Mouse (Mus musculus) midbrain, postnatal 0 days (tissue): ENCODE measurements around the gene Rgs6. TPM values are rescaled to one million over a fixed set of nuclear protein-coding genes. Genes with fewer than 3 reads are reported as not detected.

Experiments
- ATAC-seq: fragments of 200-750 bp; cut with Nextera tagmentation; 2 replicates; pipeline ENCODE4 v1.8.0; 2017; ENCODE audit warnings: moderate number of reproducible peaks, mild to moderate bottlenecking, moderate TSS enrichment, moderate library complexity; ENCODE audit not compliant: low FRiP score
- DNase-seq: peaks from one replicate; pipeline ENCODE4 v3.0.0-alpha.2; 2015; ENCODE audit warnings: low spot score
- H3K27ac ChIP-seq: fragments of 300-500 bp; sonication (generic); 2 replicates; pipeline ENCODE4 v1.5.1; 2014; ENCODE audit warnings: low read depth, mild to moderate bottlenecking, low read length, mixed read lengths
- H3K27me3 ChIP-seq: fragments of 300-500 bp; sonication (generic); 2 replicates; pipeline ENCODE4 v1.6.1; 2014; ENCODE audit warnings: low read length, control low read depth, mixed read lengths; ENCODE audit not compliant: insufficient read depth
- H3K36me3 ChIP-seq: fragments of 300-500 bp; sonication (generic); 2 replicates; pipeline ENCODE4 v1.6.1; 2014; ENCODE audit warnings: low read length, control low read depth, mixed read lengths; ENCODE audit not compliant: insufficient read depth
- H3K4me1 ChIP-seq: fragments of 300-500 bp; sonication (generic); 2 replicates; pipeline ENCODE4 v1.6.1; 2014; ENCODE audit warnings: mild to moderate bottlenecking, control low read depth, antibody characterized with exemption, low read length, mixed read lengths; ENCODE audit not compliant: insufficient read depth
- H3K4me2 ChIP-seq: fragments of 300-500 bp; sonication (generic); 2 replicates; pipeline ENCODE4 v1.6.1; 2014; ENCODE audit warnings: low read depth, mild to moderate bottlenecking, low read length, mixed read lengths; ENCODE audit not compliant: poor library complexity, severe bottlenecking
- H3K4me3 ChIP-seq: fragments of 300-500 bp; sonication (generic); 2 replicates; pipeline ENCODE4 v1.5.1; 2014; ENCODE audit warnings: low read depth, mild to moderate bottlenecking, low read length, moderate library complexity
- H3K9ac ChIP-seq: fragments of 300-500 bp; sonication (generic); replicated peaks from 2 replicates; pipeline ENCODE4 v1.6.1; 2014; ENCODE audit warnings: mild to moderate bottlenecking, low read length, moderate library complexity, mixed read lengths; ENCODE audit not compliant: poor library complexity, severe bottlenecking
- H3K9me3 ChIP-seq: fragments of 300-500 bp; sonication (generic); 2 replicates; pipeline ENCODE4 v1.6.1; 2016; ENCODE audit warnings: low read length, control low read depth
- CTCF ChIP-seq: IDR thresholded peaks from 2 replicates; pipeline ENCODE4 v1.5.1; 2016; ENCODE audit warnings: antibody characterized with exemption, mild to moderate bottlenecking
- WGBS: fragments of 180-500 bp; shearing (Covaris S2); extraction: QIAGEN DNeasy Blood & Tissue Kit; methylation state at CpG from one replicate; pipeline ENCODE4 v1.1.7; 2014; 5-methylcytosine and 5-hydroxymethylcytosine counted together
- polyA plus RNA-seq: library from polyadenylated mRNA; unstranded; fragments of >200 nt; fragmentation: Nextera tagmentation; extraction: Ambion mirVana; gene quantifications from 2 replicates; pipeline ENCODE4 v1.2.1, GENCODE M21; 2015
- total RNA-seq: library from RNA; depleted of rRNA; stranded (reverse); fragments of >200 nt; gene quantifications from 2 replicates; pipeline ENCODE4 v1.2.3, GENCODE M21; 2014

Rgs6 gene
- total and polyA plus RNA-seq, 2 experiments from 2014 or later, result 22.0 to 26.3 TPM

DNA sequence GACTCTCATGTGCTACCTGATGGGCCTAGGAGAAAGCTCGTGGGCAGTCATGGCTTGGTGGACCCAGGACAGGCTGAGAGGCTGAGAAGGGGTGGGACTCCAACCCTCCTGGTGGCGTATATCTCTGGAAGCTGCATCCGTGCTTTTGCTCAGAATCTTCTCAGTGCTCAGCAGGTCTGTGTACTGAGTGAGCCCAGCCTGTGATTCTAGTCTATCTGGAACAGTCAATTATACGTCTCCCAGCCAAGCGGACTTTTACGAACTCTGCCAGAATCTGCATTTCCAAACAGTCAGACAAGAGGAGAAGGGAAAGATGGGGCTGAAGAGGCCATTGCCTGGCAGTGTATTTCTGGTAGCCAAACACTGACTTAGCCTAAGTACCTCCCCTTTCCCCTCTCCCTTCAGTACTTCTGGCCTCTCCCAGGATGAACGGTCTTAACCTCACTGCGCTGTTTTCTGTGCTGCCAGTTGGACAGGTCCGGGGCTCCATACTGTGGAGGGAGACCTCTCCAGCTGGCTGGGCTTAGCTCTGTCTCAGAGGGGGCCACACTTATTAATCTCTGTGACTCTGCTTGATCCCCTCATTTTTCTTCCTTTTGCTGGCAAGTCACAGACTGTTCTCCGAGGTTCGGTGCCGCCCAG, 110.9 kb downstream of the Rgs6 start:
- H3K36me3 ChIP-seq, result no peaks in the 10 kb centered on the region
- TF ChIP-seq CTCF, result no peak

DNA sequence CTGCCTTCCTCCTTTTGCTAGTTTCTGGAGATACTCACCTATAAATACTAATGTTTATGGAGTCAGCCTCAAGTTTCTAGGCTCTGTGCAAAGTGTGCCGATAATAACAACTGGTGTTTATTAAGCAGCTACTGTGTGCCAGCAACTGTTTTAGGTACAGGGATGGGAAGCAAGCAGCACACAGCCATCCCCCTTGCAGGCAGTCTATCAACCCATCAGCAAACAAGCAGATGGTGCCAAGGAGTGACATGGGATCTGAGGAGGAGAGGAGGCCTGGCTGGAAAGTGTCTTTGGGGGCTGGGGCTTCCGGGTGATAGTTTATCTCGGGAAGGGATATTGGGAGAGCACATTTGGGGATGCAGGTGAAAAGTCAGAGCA, 111.4 kb downstream of the Rgs6 start:
- no peak for DNase-seq
- Histone ChIP-seq H3K4me1 (no peaks in the 10 kb centered on the region), H3K27ac (no peak overlapping the region), H3K9me3 (no peaks in the 10 kb centered on the region), H3K9ac (no peak overlapping the region), H3K36me3 (no peaks in the 10 kb centered on the region), H3K27me3 (no peaks in the 10 kb centered on the region), H3K4me2 (no peak overlapping the region), H3K4me3 (no peak overlapping the region)
- TF ChIP-seq CTCF, result no peak
- ATAC-seq, result no peak
- 88% methylated on average over 3 of the region's 3 CpGs for WGBS

More for the DNA sequence above, 110.9 kb downstream of the Rgs6 start:
- Histone ChIP-seq H3K27me3 (no peaks in the 10 kb centered on the region), H3K4me2 (no peak overlapping the region), H3K9ac (no peak overlapping the region), H3K4me3 (no peak overlapping the region), H3K4me1 (no peaks in the 10 kb centered on the region), H3K9me3 (no peaks in the 10 kb centered on the region), H3K27ac (no peak overlapping the region)
- DNase-seq (no peak), ATAC-seq (no peak)
- WGBS, result 71% methylated on average over 12 of the region's 12 CpGs

DNA sequence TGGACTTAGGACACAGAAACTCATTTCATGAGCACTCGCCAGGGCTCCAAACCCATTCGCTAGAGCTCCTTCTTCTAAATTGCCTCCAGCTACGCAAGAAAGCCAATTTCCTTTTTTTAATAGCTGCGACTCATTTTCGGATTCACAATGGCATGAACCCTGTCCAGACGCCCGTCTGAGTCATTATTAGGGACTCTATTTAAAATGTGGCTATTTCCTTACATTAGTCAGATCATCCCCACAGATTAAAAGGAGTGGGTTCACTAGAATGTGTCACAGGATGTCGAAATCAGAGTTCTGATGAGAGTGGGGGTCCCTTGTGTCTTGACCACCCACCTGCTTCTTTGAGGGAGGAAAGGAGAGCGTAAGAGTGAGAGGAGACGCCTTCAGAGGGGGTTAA, 112.1 kb downstream of the Rgs6 start:
- Histone ChIP-seq H3K4me1 (no peaks in the 10 kb centered on the region), H3K27me3 (no peaks in the 10 kb centered on the region), H3K27ac (no peak overlapping the region), H3K9me3 (no peaks in the 10 kb centered on the region), H3K4me2 (no peak overlapping the region), H3K4me3 (no peak overlapping the region), H3K9ac (no peak overlapping the region), H3K36me3 (no peaks in the 10 kb centered on the region)
- WGBS, result 83% methylated on average over 10 of the region's 10 CpGs
- TF ChIP-seq CTCF, result no peak
- ATAC-seq (no peak), DNase-seq (no peak)

DNA sequence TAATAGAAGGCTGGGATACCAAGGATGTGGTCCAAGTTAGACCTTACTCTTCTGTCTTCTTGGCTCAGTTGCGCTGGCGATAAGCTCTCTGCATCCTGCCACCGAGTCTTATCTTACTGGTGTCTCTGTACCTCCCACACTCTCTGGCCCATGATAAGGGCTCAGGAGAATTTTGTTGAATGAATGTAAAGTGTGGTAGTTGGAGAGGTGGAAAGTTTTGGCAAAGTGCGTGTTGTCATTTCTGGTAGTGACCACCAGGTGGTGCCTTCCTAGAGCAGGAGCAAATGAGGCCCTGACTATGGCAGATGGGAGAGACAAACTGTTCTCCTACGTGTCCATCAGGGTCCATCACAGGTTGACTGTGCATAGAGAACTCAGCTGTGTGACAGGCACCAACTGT, 112.7 kb downstream of the Rgs6 start:
- peak; percentile 58 for TF ChIP-seq CTCF
- no peak overlapping the region for H3K4me3 ChIP-seq
- DNase-seq, result peak; percentile 15
- no peaks in the 10 kb centered on the region for H3K4me1 ChIP-seq
- H3K36me3 ChIP-seq, result no peaks in the 10 kb centered on the region
- ATAC-seq, result no peak
- WGBS, result 62% methylated on average over 5 of the region's 5 CpGs
- no peak overlapping the region for H3K4me2 ChIP-seq
- no peak overlapping the region for H3K9ac ChIP-seq
- H3K9me3 ChIP-seq, result no peaks in the 10 kb centered on the region
- no peaks in the 10 kb centered on the region for H3K27me3 ChIP-seq
- H3K27ac ChIP-seq, result no peak overlapping the region

DNA sequence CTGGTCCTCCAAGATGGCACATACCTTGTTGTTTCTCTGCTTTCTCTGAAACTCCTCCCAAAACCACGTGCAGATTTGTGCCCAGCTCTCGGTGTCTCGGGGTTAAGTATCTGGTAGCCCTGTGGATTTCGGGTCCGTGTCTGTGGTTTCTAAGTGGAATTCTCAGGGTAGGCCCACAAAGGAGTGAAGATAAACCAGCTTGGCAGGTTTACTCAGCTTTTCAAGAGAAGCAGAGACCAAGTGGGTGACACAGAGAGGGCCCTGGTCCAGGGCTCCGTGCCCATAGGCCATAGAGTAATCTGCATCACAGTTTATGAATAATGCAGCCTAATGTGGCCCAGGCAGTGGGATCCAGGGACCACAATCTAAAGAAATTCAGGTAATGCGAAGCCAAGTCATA, 113.3 kb downstream of the Rgs6 start:
- H3K9me3 ChIP-seq, result no peaks in the 10 kb centered on the region
- H3K36me3 ChIP-seq, result no peaks in the 10 kb centered on the region
- H3K4me3 ChIP-seq, result no peak overlapping the region
- TF ChIP-seq CTCF, result no peak
- no peaks in the 10 kb centered on the region for H3K27me3 ChIP-seq
- ATAC-seq, result no peak
- no peak overlapping the region for H3K27ac ChIP-seq
- H3K4me1 ChIP-seq, result no peaks in the 10 kb centered on the region
- no peak for DNase-seq
- H3K9ac ChIP-seq, result no peak overlapping the region
- no peak overlapping the region for H3K4me2 ChIP-seq
- 81% methylated on average over 7 of the region's 7 CpGs for WGBS

DNA sequence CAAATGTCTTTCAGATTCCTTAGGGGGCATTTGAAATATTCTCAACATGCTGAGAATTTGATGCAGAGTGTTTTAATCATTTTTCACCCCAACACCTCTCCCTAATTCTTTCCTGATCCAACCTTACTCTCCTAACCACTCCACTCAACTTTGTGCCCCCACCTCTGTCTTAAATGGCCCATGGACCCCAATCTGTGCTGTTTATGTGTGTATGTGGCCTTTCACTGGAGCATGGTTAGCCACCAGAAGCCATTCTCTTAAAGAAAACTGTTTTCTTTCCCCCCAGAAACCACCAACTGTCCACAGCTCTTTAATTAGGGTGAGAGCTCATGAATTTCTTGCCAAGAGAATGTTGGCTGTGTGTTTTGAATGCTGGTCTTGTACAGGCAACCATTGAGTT, 122.3 kb downstream of the Rgs6 start:
- Histone ChIP-seq H3K4me2 (no peak overlapping the region), H3K9me3 (no peaks in the 10 kb centered on the region), H3K9ac (no peak overlapping the region), H3K4me3 (no peak overlapping the region), H3K36me3 (no peaks in the 10 kb centered on the region), H3K4me1 (no peaks in the 10 kb centered on the region), H3K27ac (no peak overlapping the region), H3K27me3 (no peaks in the 10 kb centered on the region)
- ATAC-seq (no peak), DNase-seq (no peak)
- no peak for TF ChIP-seq CTCF
